Mouse (Mus musculus) kidney, adult 2 months (tissue): Measurements from ENCODE around the gene Fastkd1. TPM values are rescaled to one million over a fixed set of nuclear protein-coding genes. Genes with fewer than 3 reads are reported as not detected.
A peak's percentile ranks its signal among the peaks of the same experiment; 100 is the strongest.

Experiments used
- DNase-seq: peaks from one replicate; pipeline ENCODE4 v3.0.0; 2021
- H3K27ac ChIP-seq: fragments of 200-500 bp; 2 replicates; pipeline ENCODE4 v1.5.1; 2012; ENCODE audit warnings: low read depth, low read length, control low read depth, inconsistent platforms; ENCODE audit not compliant: insufficient read depth
- H3K27me3 ChIP-seq: fragments of 200-500 bp; replicated peaks from 2 replicates; pipeline ENCODE4 v1.6.1; 2012; ENCODE audit warnings: mild to moderate bottlenecking, moderate library complexity, low read length, inconsistent platforms; ENCODE audit not compliant: control insufficient read depth, insufficient read depth
- H3K36me3 ChIP-seq: fragments of 200-500 bp; 2 replicates; pipeline ENCODE4 v1.6.1; 2012; ENCODE audit warnings: mild to moderate bottlenecking, moderate library complexity, low read length, inconsistent platforms; ENCODE audit not compliant: control insufficient read depth, insufficient read depth
- H3K4me1 ChIP-seq: fragments of 200-500 bp; 2 replicates; pipeline ENCODE4 v1.6.1; 2011; ENCODE audit warnings: low read length; ENCODE audit not compliant: control insufficient read depth, insufficient read depth
- H3K4me3 ChIP-seq: fragments of 200-500 bp; 2 replicates; pipeline ENCODE4 v1.5.1; 2011; ENCODE audit warnings: mild to moderate bottlenecking, low read depth, low read length, control low read depth; ENCODE audit not compliant: insufficient read depth
- CTCF ChIP-seq: fragments of 200-500 bp; conservative IDR thresholded peaks from 2 replicates; pipeline ENCODE4 v1.5.1; 2011; ENCODE audit warnings: low read depth, mild to moderate bottlenecking, control low read depth, low read length, moderate library complexity, mixed read lengths; ENCODE audit not compliant: insufficient read depth, insufficient read length
- POLR2A ChIP-seq: fragments of 200-500 bp; IDR thresholded peaks from one replicate; pipeline ENCODE4 v1.6.1; 2011; ENCODE audit warnings: low read depth, low read length, control low read depth
- WGBS: fragments of 180-500 bp; shearing (Covaris S2); methylation state at CpG from one replicate; pipeline ENCODE4 v1.1.7; 2018; 5-methylcytosine and 5-hydroxymethylcytosine counted together
- polyA plus RNA-seq: library from polyadenylated mRNA; depleted of rRNA; stranded (reverse); fragments of >200 nt; gene quantifications from 2 replicates; pipeline ENCODE4 v1.2.3, GENCODE M21; 2012; rRNA removed

Gene Fastkd1
- polyA plus RNA-seq = 9.3 and 11.2 TPM in 2 replicates

DNA sequence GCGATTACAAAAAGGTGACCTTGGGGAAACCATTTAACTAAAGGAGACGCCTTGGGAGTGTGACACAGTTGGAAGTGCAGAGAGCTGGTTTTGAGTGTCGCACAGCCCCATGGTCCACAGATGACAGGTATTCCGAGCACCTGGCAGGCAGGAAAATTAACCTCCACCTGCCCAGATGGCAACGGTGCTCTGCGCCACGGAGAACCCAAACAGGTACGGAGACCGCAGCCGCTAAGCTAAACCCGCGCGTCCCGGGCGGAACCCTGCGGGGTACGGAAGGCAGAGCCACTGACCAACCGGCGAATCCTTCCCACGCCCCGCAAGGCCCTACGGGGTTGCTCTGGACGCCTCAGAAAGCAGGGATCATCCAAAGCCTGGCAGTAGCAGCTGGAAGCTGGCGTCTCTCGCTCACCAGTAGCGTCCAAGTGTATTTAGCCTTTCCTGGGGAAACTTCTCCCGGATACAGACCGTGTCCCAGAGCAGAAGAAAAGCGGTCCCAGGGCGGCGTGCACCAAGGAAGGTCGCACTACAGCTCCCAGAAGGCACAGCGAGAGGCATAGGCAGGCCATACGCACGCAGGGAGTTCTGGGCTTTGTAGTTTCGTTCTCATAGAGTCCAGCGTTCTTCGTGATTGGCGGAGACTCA is at the start of gene Fastkd1:
Gene Fastkd1, minus strand, starts transcription at position 536 of the 645 bp plus-strand sequence.
- under 1% methylated on average over 39 of the region's 39 CpGs for WGBS
- peak; percentile 41 for TF ChIP-seq POLR2A
- no peak for TF ChIP-seq CTCF
- peak; percentile 96 for DNase-seq
- peaks cover 5% of the 10 kb centered on the region; the same call in 1 of the 2 replicates for H3K4me1 ChIP-seq
- no peaks in the 10 kb centered on the region for H3K27me3 ChIP-seq
- H3K4me3 ChIP-seq = peak within 1 kb of the TSS; percentile 70
- H3K36me3 ChIP-seq = peaks cover 2% of the 10 kb centered on the region; the same call in 1 of the 2 replicates
- peak within 1 kb of the TSS; percentile 80 for H3K27ac ChIP-seq

DNA sequence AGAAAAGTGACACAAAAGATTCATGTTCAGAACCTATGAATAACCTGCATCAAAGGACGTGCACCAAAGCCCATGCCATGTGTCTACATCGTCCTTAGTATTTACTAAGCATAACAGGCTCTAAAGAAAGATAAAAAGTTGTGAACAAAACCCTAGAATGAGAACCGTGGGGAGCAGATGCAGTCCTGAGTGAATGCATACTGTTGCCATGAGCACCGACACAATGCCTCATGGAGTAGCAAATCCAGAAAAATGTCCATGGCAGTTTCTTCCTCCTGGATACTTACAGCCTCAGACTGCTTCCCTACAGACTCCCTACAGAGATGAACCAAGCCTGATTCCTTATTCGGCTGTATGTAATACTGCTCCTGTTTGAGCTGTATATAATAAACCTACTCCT is 47.7 kb upstream of the Fastkd1 start:
- no peak for DNase-seq
- no peak overlapping the region for H3K4me3 ChIP-seq
- no peaks in the 10 kb centered on the region for H3K4me1 ChIP-seq
- no peaks in the 10 kb centered on the region for H3K36me3 ChIP-seq
- no peaks in the 10 kb centered on the region for H3K27me3 ChIP-seq
- TF ChIP-seq CTCF (no peak), POLR2A (no peak)
- no peak overlapping the region for H3K27ac ChIP-seq
- WGBS = 85% methylated on average over 5 of the region's 5 CpGs

DNA sequence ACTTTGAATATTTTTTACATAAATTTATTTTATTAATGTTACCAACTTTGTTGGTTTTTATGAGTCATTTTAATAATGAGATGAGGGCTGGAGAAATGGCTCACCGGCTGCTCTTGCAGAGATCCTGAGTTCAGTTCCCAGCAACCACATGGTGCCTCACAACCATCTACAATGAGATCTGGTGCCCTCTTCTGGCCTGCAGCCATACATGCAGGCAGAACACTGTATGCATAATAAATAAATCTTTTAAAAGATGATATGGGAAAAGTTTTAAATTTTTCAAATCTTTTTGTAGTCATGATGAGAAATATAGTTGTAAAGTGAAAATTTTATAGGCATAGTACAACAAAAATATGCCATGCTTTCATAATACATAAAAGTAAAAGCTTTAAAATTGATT is 31.8 kb upstream of the Fastkd1 start:
- Histone ChIP-seq H3K27me3 (no peaks in the 10 kb centered on the region), H3K4me1 (no peaks in the 10 kb centered on the region), H3K27ac (no peak overlapping the region), H3K4me3 (no peak overlapping the region), H3K36me3 (peaks cover 11% of the 10 kb centered on the region)
- DNase-seq = no peak
- peak; percentile 19; the same call in 1 of the 2 replicates for TF ChIP-seq CTCF
- no peak for TF ChIP-seq POLR2A
- WGBS = 80% methylated on average over 1 of the region's 1 CpGs

- Histone ChIP-seq H3K27ac (peak overlapping the region; percentile 95), H3K4me3 (peak overlapping the region; percentile 69)
- DNase-seq = no peak
These were observed 10.2 kb upstream of the Fastkd1 start for GRCm38 (mm10) chr2:69723519-69723825.

GRCm38 (mm10) chr2:69722650-69723518 is 9.6 kb upstream of the Fastkd1 start:
- H3K4me1 ChIP-seq = peaks cover 6% of the 10 kb centered on the region; the same call in 1 of the 2 replicates
- no peaks in the 10 kb centered on the region for H3K27me3 ChIP-seq
- DNase-seq = peak; percentile 97
- TF ChIP-seq CTCF = no peak
- TF ChIP-seq POLR2A = no peak
- peak overlapping the region; percentile 95 for H3K27ac ChIP-seq
- under 1% methylated on average over 91 of the region's 91 CpGs for WGBS
- no peaks in the 10 kb centered on the region for H3K36me3 ChIP-seq
- peak overlapping the region; percentile 69 for H3K4me3 ChIP-seq

More at GRCm38 (mm10) chr2:69723519-69723825, 10.2 kb upstream of the Fastkd1 start:
- no peaks in the 10 kb centered on the region for H3K27me3 ChIP-seq
- no peaks in the 10 kb centered on the region for H3K36me3 ChIP-seq
- peaks cover 6% of the 10 kb centered on the region; the same call in 1 of the 2 replicates for H3K4me1 ChIP-seq
- TF ChIP-seq CTCF = no peak
- TF ChIP-seq POLR2A = no peak
- WGBS = under 1% methylated on average over 13 of the region's 13 CpGs

DNA sequence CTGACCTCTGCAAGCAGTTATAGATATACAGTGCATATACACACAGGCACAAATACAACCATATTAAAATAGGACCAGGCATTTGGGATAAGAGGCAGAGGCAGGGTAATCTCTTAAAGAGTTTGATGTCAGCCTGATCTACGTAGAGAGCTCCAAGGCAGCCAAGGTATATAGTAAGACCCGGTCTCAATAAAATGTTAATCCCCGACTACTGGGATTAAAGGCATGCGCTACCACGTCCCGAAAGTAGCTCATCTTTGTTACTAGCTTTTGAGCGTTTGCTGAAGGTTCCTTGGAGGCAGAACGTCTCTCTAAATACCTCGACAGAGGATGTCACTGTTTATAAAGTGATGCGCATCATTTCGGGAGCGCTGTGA is 8.9 kb upstream of the Fastkd1 start, which contains the start of gene Ppig:
Gene Ppig, plus strand, starts transcription at position 273 of the 377 bp plus-strand sequence.
- Histone ChIP-seq H3K27me3 (no peaks in the 10 kb centered on the region), H3K27ac (peak within 1 kb of the TSS; percentile 95), H3K4me1 (peaks cover 6% of the 10 kb centered on the region; the same call in 1 of the 2 replicates), H3K4me3 (peak within 1 kb of the TSS; percentile 69), H3K36me3 (no peaks in the 10 kb centered on the region)
- DNase-seq = no peak
- 4% methylated on average over 12 of the region's 12 CpGs for WGBS
- TF ChIP-seq CTCF (no peak), POLR2A (no peak)

GRCm38 (mm10) chr2:69719121-69719520 is 5.8 kb upstream of the Fastkd1 start:
- H3K36me3 ChIP-seq = no peaks in the 10 kb centered on the region
- DNase-seq = no peak
- no peak overlapping the region for H3K27ac ChIP-seq
- H3K27me3 ChIP-seq = no peaks in the 10 kb centered on the region
- H3K4me3 ChIP-seq = no peak overlapping the region
- TF ChIP-seq POLR2A (no peak), CTCF (no peak)
- 86% methylated on average over 1 of the region's 1 CpGs for WGBS
- H3K4me1 ChIP-seq = peaks cover 2% of the 10 kb centered on the region; the same call in 1 of the 2 replicates
